Mouse (Mus musculus) thymus, postnatal 25 days (tissue): Measurements from ENCODE around the gene Rmdn2.

ENCODE experiments used
- DNase-seq: peaks from one replicate; pipeline ENCODE4 v3.0.0; 2022

Gene Rmdn2

DNA sequence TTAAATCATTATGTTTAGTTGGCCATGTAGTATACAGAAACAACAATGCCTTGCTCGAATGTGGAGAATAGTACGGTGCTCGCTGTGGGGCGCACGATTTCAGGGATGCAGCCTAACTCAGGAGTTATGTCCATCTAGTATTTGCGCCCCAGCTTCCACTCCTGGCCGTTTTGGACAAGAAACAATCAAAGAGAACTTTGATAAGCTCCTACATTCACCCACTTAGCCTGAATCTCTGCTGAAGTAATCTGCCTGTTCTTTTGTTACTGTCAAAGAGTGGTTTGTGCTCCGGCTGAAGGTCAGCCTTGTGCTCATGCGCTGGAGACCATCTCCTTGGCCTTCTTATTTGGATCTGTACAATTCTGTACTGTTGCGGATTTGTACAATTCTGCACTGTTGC lies 6.8 kb downstream of the Rmdn2 start:
- DNase-seq, result no peak

DNA sequence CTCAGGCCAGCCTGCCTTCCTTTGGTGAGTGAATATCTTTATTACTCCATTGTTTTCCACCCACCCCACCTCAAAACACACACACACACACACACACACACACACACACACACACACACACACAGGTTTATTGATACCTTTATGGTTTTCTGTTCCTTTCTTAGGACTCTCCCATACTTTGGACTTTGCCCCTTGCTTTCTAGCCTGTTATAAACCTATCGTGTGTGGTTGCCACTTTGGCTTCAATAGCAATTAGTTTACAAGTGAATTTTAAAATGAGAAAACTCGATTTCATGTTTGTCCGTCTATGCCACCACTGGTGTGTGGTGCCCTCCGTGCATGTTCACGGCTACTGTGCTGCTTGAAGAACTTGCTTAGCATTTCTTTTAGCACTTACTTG lies 7.3 kb downstream of the Rmdn2 start:
- DNase-seq, result no peak

DNA sequence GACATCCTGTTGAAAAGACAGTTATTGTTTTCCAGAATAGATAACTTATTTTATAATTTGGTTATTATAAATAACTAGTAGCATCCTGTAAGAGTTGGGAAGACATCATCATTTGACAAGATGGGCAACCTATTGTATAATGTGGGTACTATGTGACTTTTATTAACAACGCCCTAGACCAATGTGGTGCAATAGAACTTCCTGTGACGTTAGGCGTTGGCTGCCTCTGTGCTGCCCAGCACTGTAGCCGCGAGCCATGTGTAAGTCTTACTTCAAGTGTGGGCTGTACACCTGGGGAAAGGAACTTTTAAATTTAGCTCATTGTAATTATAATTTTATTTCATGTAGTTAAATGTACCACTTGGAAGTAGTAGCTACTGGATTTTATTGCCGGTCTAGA lies 10.4 kb downstream of the Rmdn2 start:
- DNase-seq, result no peak

DNA sequence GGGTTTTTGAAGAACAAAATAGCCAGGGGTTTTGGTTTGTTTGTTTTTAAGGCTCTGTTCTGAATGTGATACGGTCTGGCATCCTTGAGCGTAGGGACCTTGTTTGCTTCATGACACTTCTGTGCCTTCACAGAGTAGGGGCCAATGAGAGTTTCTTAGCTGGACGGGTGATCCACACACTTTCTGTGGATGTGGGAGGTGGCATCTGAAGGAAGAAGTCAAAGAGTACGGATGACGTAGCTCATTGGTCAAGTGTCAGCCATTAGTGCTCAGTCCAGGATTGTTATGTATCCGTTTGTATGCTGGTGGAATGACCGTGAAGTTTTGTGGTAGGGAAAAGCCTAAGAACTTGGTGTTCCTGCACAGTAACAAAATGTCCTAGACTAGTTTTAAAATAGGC lies 10.9 kb downstream of the Rmdn2 start:
- no peak for DNase-seq

DNA sequence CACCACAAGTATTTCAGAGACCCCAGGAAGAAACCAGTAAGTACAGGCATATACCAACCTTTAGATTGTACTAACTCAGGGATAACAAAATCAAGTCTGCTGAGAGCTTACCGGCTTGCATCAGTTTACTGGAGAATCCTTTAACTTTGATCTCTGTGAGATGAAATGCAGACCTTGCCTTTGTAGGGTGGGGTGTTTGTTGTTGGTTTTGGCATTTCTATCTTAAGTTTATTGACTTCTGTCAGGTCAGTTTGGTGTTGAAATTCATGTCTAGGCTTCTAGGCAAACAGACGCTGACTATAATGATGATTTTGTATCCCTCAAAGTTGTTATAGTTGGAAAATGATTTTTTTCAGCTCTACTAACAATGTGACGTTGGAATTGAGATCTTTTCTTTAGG lies 12.2 kb downstream of the Rmdn2 start:
- DNase-seq, result no peak

DNA sequence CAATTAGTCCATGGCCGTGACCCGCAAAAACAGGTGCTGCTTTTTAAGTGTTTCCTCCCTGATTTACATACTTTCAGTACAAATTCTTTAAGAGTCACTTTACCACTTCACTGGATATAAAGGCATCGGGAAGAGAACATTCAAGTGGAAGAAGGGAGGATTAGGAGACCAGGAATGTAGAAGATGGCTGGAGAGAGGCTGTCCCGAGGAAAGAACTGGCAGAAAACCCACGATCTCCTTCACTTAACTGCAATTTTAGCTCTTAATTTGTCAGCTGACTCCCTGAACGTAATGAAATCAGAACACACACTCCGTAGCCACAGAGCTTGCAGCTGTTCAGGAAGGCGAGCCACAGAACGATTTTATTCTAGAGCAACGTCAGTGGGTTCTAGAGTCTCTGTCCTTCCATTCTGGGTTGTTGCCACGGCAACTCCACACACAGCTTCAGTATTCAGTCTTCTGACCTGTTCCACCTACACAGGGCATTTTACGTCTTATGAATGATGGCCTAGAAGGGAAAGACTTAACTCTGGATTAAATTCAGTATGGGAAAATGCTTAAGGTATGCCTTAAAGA lies 14.7 kb downstream of the Rmdn2 start:
- no peak for DNase-seq

DNA sequence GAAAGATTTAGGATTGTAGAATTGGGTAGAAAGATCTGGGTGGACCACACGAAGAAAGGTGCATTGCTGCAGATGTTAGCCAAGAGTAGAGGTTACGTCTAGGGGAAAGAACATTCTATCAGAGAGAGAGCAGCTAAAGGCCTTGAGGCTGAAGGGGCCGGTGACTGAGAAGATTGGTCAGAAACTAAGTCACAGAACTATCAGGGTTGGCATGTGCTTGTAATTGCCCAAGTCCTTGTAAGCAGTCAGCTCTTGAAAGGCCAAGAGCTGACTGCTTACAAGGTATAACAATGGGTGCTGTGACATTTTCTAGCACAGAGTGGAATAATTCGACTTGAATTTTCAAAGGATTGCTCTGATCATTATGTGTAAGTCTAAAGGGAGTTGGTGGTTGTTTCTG lies 38.2 kb downstream of the Rmdn2 start:
- DNase-seq, result no peak

DNA sequence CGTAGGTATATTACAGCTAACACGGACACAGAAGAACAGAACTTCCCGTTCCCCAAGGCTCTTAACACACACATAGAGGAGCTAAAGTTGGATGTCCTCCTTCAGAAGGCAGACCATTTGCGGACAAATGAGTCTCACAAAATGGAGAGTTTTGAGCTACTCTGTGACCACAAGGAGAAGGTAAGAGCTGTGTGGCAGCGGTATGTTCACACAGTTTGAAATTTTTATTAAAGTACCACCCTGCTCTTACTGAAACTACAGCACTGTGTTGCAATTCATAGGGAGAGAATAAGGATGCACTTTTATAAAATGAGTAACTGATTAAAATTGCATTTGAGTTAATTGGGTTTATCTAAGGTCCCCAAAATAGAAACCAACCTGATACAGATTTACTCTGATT lies 38.6 kb downstream of the Rmdn2 start:
- DNase-seq, result no peak

DNA sequence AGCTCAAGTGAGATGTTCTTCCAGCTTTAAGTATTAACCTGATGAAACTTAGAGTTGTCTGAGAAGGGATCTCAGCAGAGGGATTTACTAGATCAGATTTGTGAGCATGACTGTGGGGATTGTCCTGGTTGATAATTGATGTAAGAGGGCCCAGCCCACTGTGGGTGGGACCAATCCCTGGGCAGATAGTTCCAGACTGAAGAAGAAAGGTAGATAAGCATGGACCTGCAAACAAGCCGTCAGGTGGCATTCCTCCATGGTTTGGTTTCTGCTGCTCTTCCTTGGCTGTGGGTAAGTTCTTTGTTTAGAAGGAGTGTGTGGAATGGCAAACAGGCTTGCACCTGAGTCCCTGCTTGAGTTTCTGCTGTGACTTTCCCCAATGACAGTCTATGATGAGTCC lies 41.5 kb downstream of the Rmdn2 start:
- no peak for DNase-seq

DNA sequence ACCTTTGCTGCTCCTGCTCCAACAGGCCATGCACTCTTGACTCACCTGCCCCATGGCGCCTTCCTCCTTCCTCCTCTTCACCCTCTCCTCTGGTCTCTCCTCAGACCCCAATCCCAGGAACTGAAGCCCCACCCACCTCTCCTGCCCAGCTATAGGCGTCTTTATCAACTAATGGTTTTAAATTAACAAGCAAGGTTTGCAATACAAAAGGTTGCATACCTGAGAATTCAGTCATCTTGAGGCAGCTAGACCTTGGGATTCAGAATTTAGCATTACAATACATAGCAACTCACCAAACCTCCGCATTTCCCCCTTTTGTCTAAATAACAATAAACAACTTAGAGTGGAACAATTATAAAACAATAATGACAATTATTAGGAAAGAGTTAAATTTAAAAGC lies 42.5 kb downstream of the Rmdn2 start:
- no peak for DNase-seq

DNA sequence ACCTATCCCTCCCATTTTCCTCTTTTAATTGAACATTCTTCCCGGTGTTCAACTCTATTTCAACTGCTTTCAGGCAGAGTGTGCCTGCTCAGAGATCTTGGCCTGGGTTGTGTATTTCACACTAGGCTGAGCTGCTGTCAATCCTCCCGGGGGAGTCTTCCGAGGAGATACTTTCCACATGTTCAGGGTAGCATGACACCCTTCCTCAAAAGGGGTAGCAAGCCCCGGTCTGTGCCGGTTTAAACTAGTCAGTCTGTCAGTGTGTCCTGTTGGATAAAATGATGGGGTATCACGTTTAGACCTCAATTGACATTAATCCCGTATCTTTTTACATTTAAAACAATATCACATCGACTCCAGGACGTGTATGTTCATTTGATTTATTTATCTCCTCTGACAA lies 46.1 kb downstream of the Rmdn2 start:
- no peak for DNase-seq

DNA sequence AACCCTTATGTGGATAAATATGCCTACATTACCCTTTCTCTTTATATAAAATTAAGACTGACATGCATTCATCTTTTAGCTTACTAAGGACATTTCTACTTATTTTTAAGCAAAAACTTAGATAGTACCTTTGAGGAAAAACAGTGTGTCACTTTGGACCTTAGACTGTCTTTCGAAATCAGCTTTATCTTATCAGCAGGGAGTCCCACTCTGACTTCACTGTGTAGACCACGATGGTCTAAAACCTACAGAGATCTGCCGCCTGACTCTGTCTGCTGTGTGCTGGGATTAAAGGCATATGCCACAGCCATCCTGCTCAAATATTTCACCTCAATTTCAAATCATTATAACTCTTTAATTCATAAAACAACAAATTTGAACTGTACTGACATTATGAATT lies 46.8 kb downstream of the Rmdn2 start:
- DNase-seq, result no peak

DNA sequence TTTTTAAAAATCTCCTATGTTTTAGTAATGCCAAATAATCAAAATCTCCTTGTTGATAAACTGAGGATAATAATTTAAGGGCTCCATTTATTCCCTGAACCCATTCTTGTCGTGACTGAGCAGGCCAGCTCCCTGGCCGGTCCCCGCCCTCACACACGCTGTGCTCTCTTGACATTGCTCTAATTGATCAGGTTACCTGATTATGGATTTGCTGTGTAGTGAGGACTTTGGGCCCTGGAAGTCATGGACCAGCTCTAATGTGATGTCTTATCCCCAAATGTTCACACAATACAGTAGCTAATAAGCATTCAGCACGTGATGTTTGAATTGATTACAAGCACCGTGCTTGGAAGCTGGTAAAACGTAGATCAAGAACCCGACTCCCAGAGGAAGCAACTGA lies 47.2 kb downstream of the Rmdn2 start:
- DNase-seq, result no peak

DNA sequence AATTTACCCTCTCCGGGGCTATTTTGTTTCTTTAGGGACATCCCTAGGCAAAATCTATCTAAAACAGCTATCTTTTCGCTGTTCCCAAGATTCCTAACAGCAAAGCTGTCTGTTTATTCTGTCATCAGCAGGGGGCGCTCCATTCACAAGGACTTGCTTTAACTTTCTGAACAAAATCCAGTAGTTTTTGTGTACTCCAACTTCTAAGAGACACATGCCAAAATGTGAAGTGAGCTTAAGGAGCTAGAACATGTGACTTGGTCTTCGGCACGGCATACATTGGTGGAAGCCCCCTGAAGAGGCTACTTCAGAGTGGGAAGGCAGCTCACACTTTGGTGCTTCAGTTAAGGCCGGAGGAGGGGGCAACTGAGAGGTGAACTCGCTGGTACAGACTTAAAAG lies 49.7 kb downstream of the Rmdn2 start:
- peak; percentile 60 for DNase-seq

DNA sequence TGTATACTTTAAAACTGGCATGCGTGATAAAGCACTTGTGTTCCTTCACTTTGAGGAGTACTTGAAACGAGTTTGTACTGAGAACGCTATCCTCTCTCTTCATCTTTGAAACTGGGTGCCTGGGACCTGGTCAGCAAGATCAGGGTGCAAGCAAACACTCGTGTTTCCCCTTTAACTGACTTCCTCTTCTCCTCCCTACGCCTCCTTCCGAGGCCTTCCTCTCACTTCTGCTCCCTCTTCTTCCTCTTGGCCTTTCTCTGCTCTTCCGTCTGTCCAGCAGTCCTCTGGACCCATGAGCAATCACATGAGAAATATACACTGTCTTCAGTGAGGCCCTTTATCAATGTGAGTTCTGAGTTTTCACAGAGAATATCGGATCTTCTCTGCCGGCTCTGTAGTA lies 50.2 kb downstream of the Rmdn2 start:
- no peak for DNase-seq

DNA sequence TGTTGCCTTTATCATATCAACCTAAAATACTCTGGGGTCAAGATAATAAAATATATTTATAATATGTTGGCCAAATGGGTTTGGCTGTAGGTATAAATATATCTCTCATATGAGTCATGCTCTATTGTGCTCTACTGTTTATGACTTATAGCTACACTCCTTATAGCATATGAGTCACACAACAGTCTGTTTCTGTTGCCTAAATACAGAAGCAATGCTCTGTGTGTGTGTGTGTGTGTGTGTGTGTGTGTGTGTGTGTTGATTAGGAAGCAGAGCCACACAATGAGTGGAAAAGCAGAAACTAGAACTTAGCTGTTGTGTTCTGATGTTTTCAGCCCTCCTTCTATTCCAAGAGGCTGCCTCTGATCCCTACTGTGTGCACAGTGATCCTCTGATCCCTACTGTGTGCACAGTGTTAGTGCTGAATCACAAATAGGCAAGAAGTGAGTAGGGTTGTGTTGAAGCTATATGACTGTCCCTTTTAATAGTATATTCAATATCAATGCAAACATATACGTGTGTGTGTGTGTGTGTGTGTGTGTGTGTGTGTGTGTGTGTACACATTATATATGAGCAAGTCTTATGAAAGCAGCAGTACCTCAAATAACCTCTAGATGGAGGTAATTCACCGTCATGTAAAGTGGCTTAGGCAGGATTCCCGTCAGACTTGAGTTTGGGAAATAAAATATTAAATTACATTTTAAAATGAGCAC lies 51.9 kb downstream of the Rmdn2 start:
- DNase-seq, result no peak

DNA sequence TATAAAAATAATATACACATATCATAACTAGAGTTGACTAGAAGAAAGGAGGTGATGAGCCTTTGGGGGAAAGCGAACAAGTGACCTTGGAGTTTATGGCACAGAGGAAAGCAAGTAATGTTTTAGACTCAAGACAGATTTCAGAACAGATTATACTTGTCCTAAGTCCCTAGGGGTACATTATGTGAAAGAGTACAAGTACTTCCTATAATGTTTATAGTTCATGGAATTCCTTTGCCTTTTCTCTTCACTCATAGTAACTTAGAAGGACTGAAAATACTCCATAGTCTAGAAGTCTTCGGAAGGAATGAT lies 52.4 kb downstream of the Rmdn2 start:
- DNase-seq, result no peak

DNA sequence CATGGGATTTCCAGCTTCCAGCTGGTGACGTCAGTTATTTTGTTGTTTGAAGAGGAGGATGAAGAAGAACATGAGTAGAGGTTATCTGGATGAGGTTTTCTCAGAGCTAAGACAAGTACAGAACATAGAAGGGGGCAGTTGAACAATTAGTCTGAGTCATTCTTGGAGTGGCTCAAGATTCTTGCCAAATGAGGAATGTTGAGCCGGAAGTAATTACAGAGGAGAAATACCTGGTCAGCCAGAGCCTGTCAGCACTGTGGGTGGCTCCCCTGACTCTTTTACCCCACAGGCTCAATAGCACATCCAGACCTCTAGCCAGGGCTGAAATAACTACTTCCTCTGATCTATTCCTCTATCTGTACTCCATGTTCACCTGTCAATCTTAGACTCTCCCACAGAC lies 59.2 kb downstream of the Rmdn2 start:
- no peak for DNase-seq

DNA sequence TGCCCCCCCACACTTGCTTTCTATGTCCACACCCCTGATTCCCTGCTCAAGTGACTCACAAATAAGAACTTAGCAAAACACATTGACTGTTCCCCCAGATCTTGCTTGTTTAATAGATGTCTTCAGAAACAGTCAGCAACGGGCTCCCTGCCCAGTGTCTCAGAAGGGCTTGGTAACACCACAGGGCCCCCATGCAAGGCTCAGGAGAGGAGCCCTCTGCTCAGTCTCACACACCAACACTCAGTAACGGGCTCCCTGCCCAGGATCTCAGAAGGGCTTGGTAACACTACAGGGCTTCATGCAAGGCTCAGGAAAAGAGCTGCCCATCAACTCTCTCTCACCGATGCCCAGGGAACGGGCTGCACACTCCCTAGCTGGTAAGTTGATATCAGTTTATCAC lies 83.4 kb downstream of the Rmdn2 start:
- DNase-seq, result no peak

DNA sequence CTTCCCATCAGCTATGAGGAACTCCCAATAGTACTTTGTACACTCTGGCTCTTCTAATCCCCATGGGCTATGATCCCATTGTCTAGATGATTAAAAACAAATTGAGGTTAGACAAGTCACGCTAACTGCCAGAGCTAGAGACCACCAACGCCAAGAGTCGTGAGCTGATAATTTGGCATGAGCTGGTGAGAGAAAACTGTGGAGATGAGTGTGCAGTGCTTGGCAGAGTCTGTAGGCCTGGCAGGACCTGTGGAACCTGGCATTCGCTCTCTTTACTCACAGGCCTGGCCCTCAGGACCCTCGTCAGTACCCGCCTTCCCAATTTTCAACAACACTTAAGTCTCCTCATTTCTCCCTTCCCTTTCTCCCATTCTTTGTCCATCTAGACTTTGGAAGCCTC lies 83.9 kb downstream of the Rmdn2 start:
- DNase-seq, result no peak

DNA sequence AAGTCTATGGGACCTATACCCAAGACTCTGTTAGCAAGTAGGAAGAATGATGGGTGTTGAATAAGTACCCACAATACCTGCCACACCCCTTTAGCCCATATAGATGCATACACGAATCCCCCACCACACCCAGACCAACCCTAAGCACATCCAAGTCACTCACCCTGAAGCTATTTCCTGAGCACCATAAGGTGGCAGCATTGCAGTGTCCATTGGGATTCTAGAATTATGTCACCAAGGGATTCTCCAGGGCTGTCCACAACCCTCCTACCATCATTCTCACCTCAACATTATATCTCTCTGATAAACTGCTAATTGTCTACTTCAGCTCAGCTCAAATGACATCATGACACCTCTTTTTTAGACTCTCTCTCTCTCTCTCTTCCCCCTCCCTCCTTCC lies 87.5 kb downstream of the Rmdn2 start:
- no peak for DNase-seq

DNA sequence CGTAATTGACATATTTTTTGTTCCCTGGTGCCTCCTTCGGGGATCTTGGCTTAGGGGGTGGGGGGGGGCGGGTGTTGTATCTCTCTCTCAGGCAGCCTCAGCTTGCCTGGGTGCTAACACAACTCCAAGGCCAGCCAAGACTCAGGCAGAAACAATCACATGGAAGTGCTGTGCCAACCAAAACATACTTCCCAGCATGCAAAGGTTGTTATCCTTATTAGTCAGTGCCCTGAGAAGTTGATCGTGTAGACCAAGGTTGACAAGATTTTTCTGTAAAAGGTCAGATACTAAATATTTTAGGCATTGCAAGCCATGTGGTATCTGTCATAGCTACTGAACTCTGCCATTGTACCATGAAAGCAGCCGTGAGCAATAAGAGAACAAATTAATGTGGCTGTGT lies 89.2 kb downstream of the Rmdn2 start:
- DNase-seq, result no peak

DNA sequence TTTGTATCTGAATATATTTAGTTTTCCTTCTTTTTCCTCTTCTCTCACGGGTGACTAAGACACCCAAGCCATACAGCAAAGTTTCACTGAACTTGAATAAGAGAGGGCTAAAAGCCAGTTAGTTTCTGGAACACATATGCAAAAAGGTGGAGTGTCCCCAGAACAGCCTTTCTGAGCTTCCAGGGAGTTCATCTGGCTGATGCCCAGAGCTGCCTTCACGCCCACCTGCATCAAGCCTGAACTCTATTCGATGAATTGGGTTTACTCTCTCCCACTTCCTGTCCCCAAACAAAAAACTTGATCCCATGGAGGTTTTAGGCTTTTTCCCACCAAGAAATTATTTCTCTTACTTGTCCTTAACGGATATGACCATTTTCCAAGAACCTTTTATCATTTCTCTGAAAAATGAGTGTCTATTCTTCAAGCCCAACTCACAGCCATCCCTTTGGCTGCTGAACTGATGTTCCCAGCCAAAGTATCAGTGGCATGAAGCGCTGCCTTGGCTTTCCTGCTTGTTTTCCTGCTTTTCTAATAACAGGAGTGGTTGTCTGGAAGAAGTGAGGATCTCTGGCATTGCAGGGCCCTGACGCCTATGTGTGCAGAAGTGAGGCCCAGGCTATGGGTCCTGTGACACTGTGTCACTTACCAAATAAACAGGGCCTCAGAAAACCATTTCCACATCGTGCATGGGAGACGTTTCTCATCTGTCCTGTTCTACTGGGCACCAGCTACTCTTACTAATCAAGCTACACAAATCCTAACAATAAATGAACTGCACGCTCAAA lies 94.2 kb downstream of the Rmdn2 start:
- DNase-seq, result no peak

DNA sequence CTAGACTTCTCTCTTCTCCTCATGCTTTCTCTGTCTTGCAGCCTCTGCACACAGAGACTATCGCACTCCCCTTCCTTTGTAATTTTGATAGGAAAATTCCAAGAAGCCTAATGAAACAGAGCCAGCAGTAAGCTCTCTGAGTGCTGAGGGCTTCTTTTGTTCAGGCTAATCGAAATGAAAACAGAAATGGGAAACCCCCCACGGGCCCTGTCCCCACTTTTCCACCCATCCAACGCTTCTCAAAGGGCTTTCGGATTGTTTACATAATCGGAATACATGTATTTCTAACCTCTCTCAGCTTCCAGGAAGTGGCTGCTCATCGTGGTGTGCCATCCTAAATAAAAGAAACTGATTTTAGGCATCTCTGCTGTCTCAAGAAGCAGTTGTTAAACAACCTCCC lies 96.5 kb downstream of the Rmdn2 start:
- DNase-seq, result no peak

DNA sequence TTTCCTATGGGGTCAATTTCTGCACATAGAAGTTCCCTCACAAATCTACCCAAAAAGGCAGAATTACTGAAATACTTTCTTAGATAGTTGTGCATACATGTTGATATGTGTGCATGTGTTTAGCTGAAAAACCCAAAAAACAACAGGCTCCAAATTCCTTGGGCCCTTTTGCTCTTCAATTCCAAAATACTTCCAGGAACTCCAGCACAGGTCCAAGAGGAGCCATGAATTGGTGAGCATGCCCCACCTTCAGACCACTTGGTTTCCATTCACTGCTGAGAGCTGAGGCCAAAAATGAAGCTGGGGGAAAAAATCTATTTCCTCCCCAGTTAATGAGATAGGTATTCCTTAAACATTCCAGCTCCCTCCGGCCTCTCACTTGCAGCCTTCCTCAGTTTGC lies 98.1 kb downstream of the Rmdn2 start:
- DNase-seq, result no peak
